Mouse (Mus musculus): Measurements from ENCODE around the gene Ldb2.

DNA sequence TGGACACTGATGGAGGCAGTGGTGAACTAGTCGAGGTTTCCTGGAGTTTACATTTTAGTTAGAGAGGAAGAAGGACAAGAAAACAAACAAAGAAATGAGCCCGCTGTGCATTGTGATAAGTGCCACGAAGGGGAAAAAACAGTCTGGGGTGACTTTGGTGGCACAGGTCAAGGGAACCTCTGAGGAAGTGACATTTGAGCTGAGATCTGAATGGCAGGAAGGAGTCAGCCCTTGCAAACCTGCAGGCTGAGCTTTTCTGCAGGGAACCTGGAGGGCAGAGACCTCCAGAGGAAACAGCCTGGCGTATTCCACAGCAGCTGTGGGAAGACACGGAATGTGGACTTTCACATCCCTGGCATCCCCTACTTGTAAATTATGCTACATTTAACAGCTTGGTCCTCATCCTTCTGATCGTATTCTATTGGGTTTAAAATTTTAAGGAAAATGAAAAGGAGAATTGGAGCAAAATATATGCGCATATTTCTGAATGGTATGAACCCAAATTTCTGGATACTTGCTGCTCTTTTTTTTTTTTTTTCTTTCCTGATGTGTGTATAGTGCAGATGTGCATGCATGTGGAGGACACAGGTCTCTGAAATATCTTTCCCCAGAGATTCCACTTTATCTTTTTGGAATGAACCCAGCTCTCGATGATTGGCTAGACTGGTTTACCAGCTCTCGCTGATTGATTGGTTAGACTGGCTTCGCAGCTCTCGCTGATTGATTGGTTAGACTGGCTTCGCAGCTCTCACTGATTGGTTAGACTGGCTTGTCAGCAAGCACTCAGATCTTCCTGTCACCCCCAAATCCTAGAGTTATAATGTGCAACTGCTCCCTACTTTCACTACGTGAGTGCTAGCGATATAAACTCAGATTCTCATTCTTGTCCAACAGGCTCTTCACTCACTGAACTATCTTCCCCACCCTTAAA, 72.7 kb downstream of the Ldb2 start:
- TF ChIP-seq CTCF (IDR thresholded peaks at IDR 0.05; ENCODE audit: low read depth, low read length) (no peak), GATA1 (IDR thresholded peaks at IDR 0.05; ENCODE audit: borderline replicate concordance, low read length) (no peak), TAL1 (conservative IDR thresholded peaks at IDR 0.05; ENCODE audit: low read depth, low read length) (no peak), GATA2 (IDR thresholded peaks at IDR 0.05; ENCODE audit: borderline replicate concordance, low read depth, low read length) (no peak), POLR2AphosphoS5 (IDR thresholded peaks at IDR 0.05; ENCODE audit: insufficient replicate concordance, low read depth, low read length) (no peak)

Data from G1E (cell line).